Mouse (Mus musculus) midbrain, embryonic 14.5 days (tissue): ENCODE measurements around the gene Gm28043. TPM values are rescaled to one million over a fixed set of nuclear protein-coding genes. Genes with fewer than 3 reads are reported as not detected.
"Not testable (repeated sequence)": the region's sequence is repeated elsewhere in the genome, so short reads cannot be mapped to it uniquely, and the experiment has no call there.

Source experiments
- ATAC-seq: fragments of 200-750 bp; cut with Nextera tagmentation; 2 replicates; pipeline ENCODE4 v1.8.0; 2017; ENCODE audit warnings: moderate number of reproducible peaks, moderate library complexity; ENCODE audit not compliant: low FRiP score, low TSS enrichment
- DNase-seq: peaks from one replicate; pipeline ENCODE4 v3.0.0-alpha.2; 2015
- H3K27ac ChIP-seq: fragments of 300-500 bp; sonication (generic); replicated peaks from 2 replicates; pipeline ENCODE4 v1.5.1; 2014; ENCODE audit warnings: mild to moderate bottlenecking, low read depth, low read length, moderate library complexity
- H3K27me3 ChIP-seq: fragments of 300-500 bp; sonication (generic); 2 replicates; pipeline ENCODE4 v1.6.1; 2014; ENCODE audit warnings: low read length, control low read depth, mixed read lengths; ENCODE audit not compliant: control insufficient read depth, insufficient read depth
- H3K36me3 ChIP-seq: fragments of 300-500 bp; sonication (generic); 2 replicates; pipeline ENCODE4 v1.6.1; 2014; ENCODE audit warnings: low read length, control low read depth; ENCODE audit not compliant: control insufficient read depth, insufficient read depth
- H3K4me1 ChIP-seq: fragments of 300-500 bp; sonication (generic); 2 replicates; pipeline ENCODE4 v1.6.1; 2014; ENCODE audit warnings: mild to moderate bottlenecking, antibody characterized with exemption, low read length, control low read depth; ENCODE audit not compliant: control insufficient read depth, insufficient read depth
- H3K4me2 ChIP-seq: fragments of 300-500 bp; sonication (generic); 2 replicates; pipeline ENCODE4 v1.6.1; 2014; ENCODE audit warnings: mild to moderate bottlenecking, low read length, moderate library complexity
- H3K4me3 ChIP-seq: fragments of 300-500 bp; sonication (generic); replicated peaks from 2 replicates; pipeline ENCODE4 v1.5.1; 2014; ENCODE audit warnings: low read depth, low read length
- H3K9ac ChIP-seq: fragments of 300-500 bp; sonication (generic); replicated peaks from 2 replicates; pipeline ENCODE4 v1.6.1; 2014; ENCODE audit warnings: mild to moderate bottlenecking, low read length, moderate library complexity
- H3K9me3 ChIP-seq: fragments of 300-500 bp; sonication (generic); 2 replicates; pipeline ENCODE4 v1.6.1; 2016; ENCODE audit warnings: low read length, control low read depth, mixed read lengths; ENCODE audit not compliant: control insufficient read depth
- WGBS: fragments of 180-500 bp; shearing (Covaris S2); extraction: QIAGEN DNeasy Blood & Tissue Kit; methylation state at CpG from one replicate; pipeline ENCODE4 v1.1.7; 2014; 5-methylcytosine and 5-hydroxymethylcytosine counted together
- polyA plus RNA-seq: library from polyadenylated mRNA; unstranded; fragments of >200 nt; fragmentation: Nextera tagmentation; extraction: Ambion mirVana; gene quantifications from 2 replicates; pipeline ENCODE4 v1.2.1, GENCODE M21; 2014

Gm28043 gene
- polyA plus RNA-seq, 1 experiment from 2014 or later = 2.9 TPM

DNA sequence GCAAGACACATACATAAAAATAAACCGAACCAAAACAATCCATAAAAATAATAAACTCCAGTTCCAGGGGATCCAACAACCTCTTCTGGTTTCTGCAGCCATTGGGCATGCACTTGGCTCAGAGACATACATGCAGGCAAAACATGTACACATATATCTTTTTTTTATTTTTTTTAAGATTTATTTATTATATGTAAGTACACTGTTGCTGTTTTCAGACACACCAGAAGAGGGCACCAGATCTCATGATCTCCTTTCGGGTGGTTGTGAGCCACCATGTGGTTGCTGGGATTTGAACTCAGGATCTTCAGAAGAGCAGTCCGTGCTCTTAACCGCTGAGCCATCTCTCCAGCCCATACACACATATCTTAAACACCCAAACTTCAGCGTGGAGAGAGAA is 1.2 kb upstream of the Gm28043 start:
- not testable (repeated sequence) for H3K9me3 ChIP-seq, DNase-seq, H3K4me3 ChIP-seq, H3K36me3 ChIP-seq, H3K4me2 ChIP-seq, H3K27me3 ChIP-seq, H3K27ac ChIP-seq, H3K9ac ChIP-seq, ATAC-seq
- H3K4me1 ChIP-seq = peaks cover 28% of the 10 kb centered on the region; the same call in 1 of the 2 replicates
- WGBS = 89% methylated on average over 5 of the region's 5 CpGs

DNA sequence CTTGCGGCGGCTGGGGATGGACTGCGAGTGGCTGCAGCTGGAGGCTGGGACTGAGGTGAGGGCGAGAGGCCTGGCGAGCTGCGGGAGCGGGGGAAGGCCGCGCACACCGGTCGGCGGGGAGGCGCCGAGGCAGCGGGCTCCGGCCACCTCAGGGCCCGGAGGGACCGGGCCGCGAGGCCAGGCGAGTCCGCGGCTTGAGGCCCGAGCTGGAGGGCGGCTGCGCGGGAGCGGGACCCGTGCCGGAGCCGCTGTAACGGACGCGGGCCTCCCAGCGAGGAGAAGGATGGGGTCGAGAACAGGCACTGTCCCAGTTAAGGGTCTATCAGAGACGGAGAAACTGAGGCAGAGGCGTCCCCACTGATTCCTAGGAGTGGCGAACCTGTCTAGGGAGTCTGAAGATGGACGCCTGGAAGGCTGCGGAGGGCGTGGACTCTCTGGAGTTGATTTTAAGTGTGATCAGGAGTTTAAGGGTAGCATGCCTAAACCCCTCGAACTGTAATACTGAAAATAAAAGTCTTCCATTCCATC is 412 bp downstream of the Gm28043 start:
- H3K4me3 ChIP-seq = peak overlapping the region; percentile 99
- no peaks in the 10 kb centered on the region for H3K9me3 ChIP-seq
- H3K36me3 ChIP-seq = peaks cover 16% of the 10 kb centered on the region
- WGBS = under 1% methylated on average over 43 of the region's 43 CpGs
- H3K27me3 ChIP-seq = no peaks in the 10 kb centered on the region
- peaks cover 28% of the 10 kb centered on the region; the same call in 1 of the 2 replicates for H3K4me1 ChIP-seq
- no peak for DNase-seq
- peak overlapping the region; percentile 97 for H3K9ac ChIP-seq
- H3K27ac ChIP-seq = peak overlapping the region; percentile 90
- peak; percentile 59; the same call in 1 of the 2 replicates for ATAC-seq
- peak overlapping the region; percentile 89 for H3K4me2 ChIP-seq

GRCm38 (mm10) chr17:29615616-29616015 is 940 bp downstream of the Gm28043 start:
- no peak for ATAC-seq

DNA sequence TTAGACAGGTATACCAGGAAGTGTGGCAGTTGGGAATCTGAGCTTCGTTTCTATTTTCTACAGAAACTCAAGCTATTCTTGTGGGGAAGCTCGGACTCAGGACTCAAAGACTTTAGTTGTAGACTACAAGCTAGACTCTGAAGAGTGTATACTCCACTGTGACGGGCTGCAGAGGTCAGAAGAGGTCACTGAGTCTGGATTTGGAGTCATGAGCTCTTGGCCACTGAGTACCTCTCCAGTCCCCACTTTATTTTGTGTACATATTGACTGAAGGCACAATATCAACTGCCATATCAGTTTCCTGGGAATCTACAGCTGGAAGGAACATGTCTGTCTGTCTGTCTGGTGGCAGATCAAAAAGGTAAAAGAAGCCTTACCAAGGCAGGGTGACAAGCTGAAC is 4.6 kb downstream of the Gm28043 start:
- no peak overlapping the region for H3K4me3 ChIP-seq
- WGBS = 90% methylated on average over 3 of the region's 3 CpGs
- no peaks in the 10 kb centered on the region for H3K9me3 ChIP-seq
- peaks cover 25% of the 10 kb centered on the region; the same call in 1 of the 2 replicates for H3K4me1 ChIP-seq
- no peak for DNase-seq
- H3K4me2 ChIP-seq = no peak overlapping the region
- no peak overlapping the region for H3K27ac ChIP-seq
- no peak overlapping the region for H3K9ac ChIP-seq
- H3K36me3 ChIP-seq = peaks cover 47% of the 10 kb centered on the region
- no peak for ATAC-seq
- no peaks in the 10 kb centered on the region for H3K27me3 ChIP-seq

More at GRCm38 (mm10) chr17:29615616-29616015, 940 bp downstream of the Gm28043 start:
- H3K27ac ChIP-seq = no peak overlapping the region
- peak; percentile 32 for DNase-seq
- peak overlapping the region; percentile 89 for H3K4me2 ChIP-seq
- H3K27me3 ChIP-seq = no peaks in the 10 kb centered on the region
- H3K9ac ChIP-seq = peak overlapping the region; percentile 97
- peaks cover 28% of the 10 kb centered on the region; the same call in 1 of the 2 replicates for H3K4me1 ChIP-seq
- no peaks in the 10 kb centered on the region for H3K9me3 ChIP-seq
- WGBS = 10% methylated on average over 4 of the region's 4 CpGs
- H3K36me3 ChIP-seq = peaks cover 17% of the 10 kb centered on the region
- peak overlapping the region; percentile 99 for H3K4me3 ChIP-seq

- DNase-seq (no peak), ATAC-seq (no peak)
- no peaks in the 10 kb centered on the region for H3K9me3 ChIP-seq
- H3K4me3 ChIP-seq = no peak overlapping the region
- no peak overlapping the region for H3K4me2 ChIP-seq
- no peaks in the 10 kb centered on the region for H3K27me3 ChIP-seq
- H3K4me1 ChIP-seq = no peaks in the 10 kb centered on the region
- H3K36me3 ChIP-seq = peaks cover 83% of the 10 kb centered on the region
- H3K27ac ChIP-seq = no peak overlapping the region
- WGBS = 95% methylated on average over 8 of the region's 8 CpGs
- H3K9ac ChIP-seq = no peak overlapping the region
These were observed 8.8 kb downstream of the Gm28043 start for GRCm38 (mm10) chr17:29623488-29623887.

DNA sequence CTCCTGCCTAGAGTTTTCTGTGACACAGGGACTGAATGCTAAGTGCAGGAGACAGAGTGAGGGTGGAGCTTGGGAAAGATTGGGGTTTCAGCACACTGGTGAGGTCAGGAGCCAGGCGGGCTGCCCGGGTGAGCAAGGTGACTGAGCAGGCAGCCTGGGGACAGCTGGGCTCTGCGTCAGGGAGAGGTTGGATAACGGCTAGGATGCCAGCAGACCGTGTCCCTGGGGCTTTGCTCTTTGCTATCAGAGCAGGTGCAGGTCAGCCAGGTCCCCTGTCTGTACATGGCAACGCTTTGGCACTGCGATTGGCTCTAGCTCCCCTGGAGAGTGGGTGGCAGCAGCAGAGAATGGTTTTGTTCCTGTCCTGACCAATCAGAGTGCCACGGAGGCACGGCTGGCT is 12.6 kb downstream of the Gm28043 start:
- Histone ChIP-seq H3K27ac (no peak overlapping the region), H3K9me3 (no peaks in the 10 kb centered on the region), H3K36me3 (peaks cover 86% of the 10 kb centered on the region), H3K27me3 (no peaks in the 10 kb centered on the region), H3K9ac (no peak overlapping the region), H3K4me1 (no peaks in the 10 kb centered on the region), H3K4me3 (no peak overlapping the region), H3K4me2 (no peak overlapping the region)
- ATAC-seq (no peak), DNase-seq (no peak)
- 89% methylated on average over 9 of the region's 9 CpGs for WGBS

- ATAC-seq (no peak), DNase-seq (no peak)
- no peak overlapping the region for H3K4me3 ChIP-seq
- 87% methylated on average over 5 of the region's 5 CpGs for WGBS
- H3K4me2 ChIP-seq = no peak overlapping the region
- H3K36me3 ChIP-seq = peaks cover 86% of the 10 kb centered on the region
- H3K27ac ChIP-seq = no peak overlapping the region
- H3K27me3 ChIP-seq = no peaks in the 10 kb centered on the region
- H3K9ac ChIP-seq = no peak overlapping the region
- no peaks in the 10 kb centered on the region for H3K9me3 ChIP-seq
- no peaks in the 10 kb centered on the region for H3K4me1 ChIP-seq
These were observed 14.3 kb downstream of the Gm28043 start for GRCm38 (mm10) chr17:29628946-29629345.

DNA sequence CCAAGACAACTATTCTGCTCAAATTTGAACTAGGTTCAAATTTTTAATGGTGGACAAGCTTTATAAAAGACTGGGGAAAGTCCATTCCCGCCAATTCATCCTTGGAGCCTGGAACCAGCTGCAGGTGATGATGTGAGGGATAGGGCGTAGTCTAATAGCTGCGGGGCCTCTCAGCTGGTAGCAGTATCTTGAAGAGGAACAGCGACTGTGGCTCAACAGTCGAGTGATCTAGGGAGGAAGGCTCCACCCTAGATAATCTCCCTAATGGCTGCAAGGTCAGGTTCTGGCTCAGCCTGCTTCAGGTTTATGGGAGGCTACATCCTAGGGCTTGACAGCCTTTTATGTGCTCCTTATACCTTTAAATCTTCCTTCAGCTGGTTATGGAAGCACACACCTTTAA is 14.9 kb downstream of the Gm28043 start:
- no peaks in the 10 kb centered on the region for H3K27me3 ChIP-seq
- peaks cover 86% of the 10 kb centered on the region for H3K36me3 ChIP-seq
- H3K9ac ChIP-seq = no peak overlapping the region
- H3K9me3 ChIP-seq = no peaks in the 10 kb centered on the region
- no peak overlapping the region for H3K27ac ChIP-seq
- no peak overlapping the region for H3K4me3 ChIP-seq
- no peak overlapping the region for H3K4me2 ChIP-seq
- 91% methylated on average over 5 of the region's 5 CpGs for WGBS
- DNase-seq (no peak), ATAC-seq (no peak)
- H3K4me1 ChIP-seq = no peaks in the 10 kb centered on the region

DNA sequence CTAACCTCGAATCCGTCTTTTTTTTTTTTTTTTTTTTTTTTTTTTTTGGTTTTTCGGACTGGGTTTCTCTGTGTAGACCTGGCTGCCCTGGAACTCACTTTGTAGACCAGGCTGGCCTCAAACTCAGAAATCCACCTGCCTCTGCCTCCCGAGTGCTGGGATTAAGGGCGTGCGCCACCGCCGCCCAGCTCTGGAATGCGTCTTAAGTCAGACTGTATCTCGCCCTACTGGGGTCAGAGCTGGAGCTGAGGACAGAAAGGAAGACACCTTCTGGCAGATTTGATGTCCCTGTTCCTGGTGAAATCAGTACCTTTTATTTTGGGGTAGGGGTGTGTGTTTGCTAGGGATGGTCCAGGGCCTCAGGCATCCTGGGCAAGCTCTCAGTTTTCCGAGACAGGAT is 17.6 kb downstream of the Gm28043 start:
- Histone ChIP-seq H3K9me3 (no peaks in the 10 kb centered on the region), H3K4me3 (no peak overlapping the region), H3K4me2 (no peak overlapping the region), H3K36me3 (peaks cover 88% of the 10 kb centered on the region), H3K27me3 (no peaks in the 10 kb centered on the region), H3K9ac (no peak overlapping the region), H3K4me1 (no peaks in the 10 kb centered on the region), H3K27ac (no peak overlapping the region)
- ATAC-seq (no peak), DNase-seq (no peak)
- WGBS = 92% methylated on average over 11 of the region's 11 CpGs
